Mouse (Mus musculus) layer of hippocampus, adult 2 months (tissue): Measurements from ENCODE around the gene As3mt. TPM values are rescaled to one million over a fixed set of nuclear protein-coding genes. Genes with fewer than 3 reads are reported as not detected.

Source experiments
- DNase-seq, 2 experiments: peaks; one replicate each; pipeline ENCODE4 v3.0.0; 2022; ENCODE audit warnings: low spot score in 2 of 2
- H3K27ac ChIP-seq: fragments of 200-600 bp; 2 replicates; pipeline ENCODE4 v1.8.1; 2022
- H3K4me3 ChIP-seq: fragments of 200-600 bp; 2 replicates; pipeline ENCODE4 v1.8.1; 2022; ENCODE audit warnings: mild to moderate bottlenecking
- CTCF ChIP-seq: fragments of 200-600 bp; conservative IDR thresholded peaks from 2 replicates; pipeline ENCODE4 v1.8.1; 2022; ENCODE audit warnings: antibody characterized with exemption, mild to moderate bottlenecking, moderate library complexity
- total RNA-seq, 2 experiments: library from RNA; stranded (reverse); gene quantifications; 2 replicates each; pipeline ENCODE4 v1.2.3; 2021

The As3mt gene
- total RNA-seq, 2 experiments from 2014 or later, result 23.1 to 25.2 TPM

DNA sequence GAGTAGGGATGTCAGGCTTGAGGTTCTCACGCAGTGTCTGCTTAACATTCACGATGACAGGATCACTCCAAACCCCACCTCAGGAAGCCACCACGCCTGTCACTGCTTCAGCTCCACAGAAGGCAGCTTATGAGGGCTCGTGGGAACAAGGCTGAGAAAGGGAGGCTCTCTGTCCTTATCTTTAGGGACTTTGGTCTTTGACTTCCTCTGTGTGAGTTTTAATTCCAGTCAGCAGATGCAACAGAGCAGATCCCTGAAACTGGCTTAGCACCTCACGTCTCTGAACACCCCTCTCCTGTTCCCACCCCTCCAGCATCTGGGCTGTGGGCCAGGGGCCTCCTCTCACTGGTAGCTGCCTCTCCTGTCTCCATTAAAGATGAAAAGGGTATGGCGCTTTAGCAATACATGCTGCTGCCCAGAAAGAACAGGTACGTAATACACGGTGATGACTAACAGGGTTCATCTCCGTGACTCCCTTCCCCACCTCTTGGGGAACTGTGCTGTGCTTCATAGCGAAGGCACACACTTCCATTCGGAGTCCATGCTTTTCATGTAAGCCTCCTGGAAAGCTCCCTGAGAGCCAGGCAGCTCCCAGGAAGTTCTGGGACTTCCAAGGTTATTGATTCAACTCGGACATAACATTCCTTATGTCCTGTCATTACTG lies 27.4 kb upstream of the As3mt start:
- no peak overlapping the region for H3K4me3 ChIP-seq
- H3K27ac ChIP-seq, result no peak overlapping the region
- peak in 1 of 2 experiments; percentile 8 for DNase-seq
- no peak for TF ChIP-seq CTCF

DNA sequence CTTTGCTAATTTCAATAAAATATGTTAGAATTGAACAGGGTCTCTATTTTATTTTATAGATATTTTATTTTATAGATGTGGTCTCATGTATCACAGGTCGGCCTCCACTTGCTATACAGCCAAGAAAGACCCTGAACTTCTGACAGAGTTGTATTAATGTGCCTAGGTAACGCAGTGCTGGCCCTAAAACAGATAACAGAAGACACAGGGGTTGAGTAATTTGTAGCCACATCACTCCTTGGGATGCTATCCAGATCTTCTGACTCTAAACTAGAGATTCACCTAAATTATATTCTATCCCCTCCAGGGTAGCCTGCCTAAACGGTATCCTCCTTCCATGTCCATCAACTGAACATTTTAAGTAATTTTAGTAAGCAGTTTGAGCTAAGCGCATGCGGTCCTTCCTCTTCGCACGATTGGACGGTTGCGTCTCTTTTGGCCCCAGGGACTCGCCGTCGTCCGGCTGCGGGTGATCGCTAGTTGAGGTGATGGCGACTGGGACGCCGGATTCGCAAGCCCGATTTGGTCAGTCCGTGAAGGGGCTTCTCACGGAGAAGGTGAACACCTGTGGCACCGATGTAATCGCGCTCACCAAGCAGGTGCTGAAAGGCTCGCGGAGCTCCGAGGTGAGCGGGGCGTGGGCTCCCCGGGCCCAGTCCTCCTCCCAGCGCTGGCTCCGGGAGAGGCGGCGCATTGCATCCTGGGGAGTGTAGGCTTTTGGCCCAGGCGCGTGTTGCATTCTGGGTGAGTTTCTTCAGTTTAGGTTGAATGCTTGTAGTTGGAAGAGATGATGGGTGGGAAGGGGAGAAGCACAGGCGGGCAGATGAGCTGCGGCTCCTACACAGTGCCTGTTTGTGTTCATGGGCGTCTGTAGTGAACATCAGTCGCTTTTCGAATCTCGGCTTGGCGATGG lies 17.5 kb upstream of the As3mt start, which contains the start of gene Borcs7:
Gene Borcs7, plus strand, starts transcription at position 447 of the 913 bp plus-strand sequence.
- no peak for TF ChIP-seq CTCF
- H3K27ac ChIP-seq, result peak within 1 kb of the TSS; percentile 99
- peak within 1 kb of the TSS; percentile 98 for H3K4me3 ChIP-seq
- DNase-seq, result peak; percentile 88 to 92

DNA sequence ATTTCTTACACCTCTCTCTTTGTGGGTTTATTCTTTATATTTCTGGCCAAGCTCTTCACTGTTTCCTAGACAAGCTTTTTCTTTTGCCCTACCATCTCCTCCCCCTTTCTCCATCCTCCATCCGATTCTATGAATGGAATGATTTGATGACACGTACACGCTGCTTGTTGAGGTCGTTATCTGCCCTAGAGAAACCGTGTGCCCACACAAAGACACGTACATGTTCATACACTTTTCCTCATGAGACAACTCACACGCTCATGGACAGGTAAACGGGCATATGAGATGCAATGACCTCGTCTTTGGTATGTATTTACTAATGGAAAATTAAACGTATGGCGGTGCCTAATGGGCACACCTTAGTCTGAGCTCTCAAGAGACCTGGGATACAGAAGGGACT lies 16.9 kb upstream of the As3mt start:
- peak overlapping the region; percentile 98 for H3K4me3 ChIP-seq
- peak overlapping the region; percentile 99 for H3K27ac ChIP-seq
- DNase-seq, result no peak
- TF ChIP-seq CTCF, result no peak

DNA sequence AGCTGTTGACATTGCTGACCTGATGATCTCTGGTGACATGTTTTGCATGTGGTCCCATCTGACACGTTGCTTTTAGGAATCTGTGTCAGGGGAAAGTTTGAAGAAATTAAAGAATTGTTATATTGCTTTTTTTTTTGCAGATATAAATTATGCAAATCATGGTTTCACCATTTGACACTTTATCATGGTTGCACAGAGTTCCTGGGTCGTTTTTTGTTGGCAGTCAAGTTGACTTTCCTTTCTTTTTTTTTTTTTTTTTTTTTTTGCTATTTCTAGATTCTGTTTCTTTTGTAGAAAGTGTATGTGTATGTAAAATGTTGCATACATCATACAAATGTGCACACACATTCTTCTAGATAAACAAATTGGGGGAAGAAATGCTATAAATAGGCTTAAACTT lies 16.2 kb upstream of the As3mt start:
- no peak for DNase-seq
- TF ChIP-seq CTCF, result no peak
- Histone ChIP-seq H3K4me3 (no peak overlapping the region; the same call in 1 of the 2 replicates), H3K27ac (no peak overlapping the region)

DNA sequence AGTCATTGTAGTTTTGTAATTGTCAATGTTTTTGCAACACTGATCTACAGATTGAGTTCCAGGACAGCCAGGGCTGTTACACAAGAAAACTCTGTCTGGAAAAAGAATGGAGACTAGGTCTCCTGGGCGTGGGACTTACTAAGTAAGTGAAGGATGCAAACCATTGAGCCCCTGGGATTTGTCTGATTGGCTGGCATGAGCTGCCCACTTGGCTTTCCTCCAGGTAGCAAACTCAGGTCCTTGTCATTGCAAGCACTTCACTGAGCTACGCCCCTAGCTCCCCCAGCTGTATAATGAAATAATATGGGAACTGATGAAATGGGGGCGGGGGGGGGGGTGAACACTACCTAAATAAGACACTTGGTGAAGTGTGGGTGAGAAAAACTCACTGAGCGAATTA lies 14.1 kb upstream of the As3mt start:
- TF ChIP-seq CTCF, result no peak

DNA sequence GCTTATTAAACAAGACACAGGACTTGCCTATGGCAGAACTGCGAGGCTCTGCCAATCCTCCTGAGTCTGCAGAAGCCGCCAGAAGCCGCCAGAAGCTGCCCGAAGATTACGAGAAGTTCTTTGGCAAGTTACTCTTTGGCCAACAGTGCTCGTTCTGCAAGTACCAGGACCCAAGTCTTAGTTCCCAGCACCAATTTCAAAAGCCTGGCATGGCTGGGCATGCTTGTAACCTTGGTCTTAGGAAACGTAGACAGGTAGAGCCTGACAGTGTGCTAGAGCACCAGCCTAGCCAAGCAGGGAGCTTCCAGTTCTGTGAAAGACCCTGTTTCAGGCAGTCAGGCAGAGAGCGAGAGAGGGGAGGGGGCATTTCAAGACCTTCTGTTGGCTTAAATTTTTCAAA lies 10.8 kb upstream of the As3mt start:
- no peak for DNase-seq
- TF ChIP-seq CTCF, result no peak

More for the DNA sequence above, 14.1 kb upstream of the As3mt start:
- Histone ChIP-seq H3K4me3 (no peak overlapping the region), H3K27ac (no peak overlapping the region)
- no peak for DNase-seq

DNA sequence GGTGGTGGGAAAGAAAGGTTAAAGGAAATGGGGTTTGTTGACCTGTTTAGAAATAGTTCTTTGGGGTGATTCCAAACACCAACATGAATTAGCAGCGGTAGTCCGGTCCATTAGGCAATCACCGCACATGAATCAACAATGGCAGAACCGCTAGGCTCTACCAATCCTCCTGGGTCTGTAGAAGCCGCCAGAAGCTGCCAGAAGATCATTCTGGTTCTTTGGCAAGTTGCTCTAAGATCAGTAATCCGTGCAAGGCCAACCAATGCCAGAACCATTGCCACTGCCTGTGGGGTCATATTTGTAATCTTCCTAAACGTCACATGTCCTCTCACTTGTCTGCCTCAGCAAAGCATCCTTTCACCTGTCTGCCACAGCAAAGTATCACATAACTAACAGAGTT lies 10.3 kb upstream of the As3mt start:
- no peak for DNase-seq
- Histone ChIP-seq H3K27ac (no peak overlapping the region), H3K4me3 (no peak overlapping the region)
- no peak for TF ChIP-seq CTCF

More for the DNA sequence above, 10.8 kb upstream of the As3mt start:
- H3K4me3 ChIP-seq, result no peak overlapping the region
- no peak overlapping the region for H3K27ac ChIP-seq

DNA sequence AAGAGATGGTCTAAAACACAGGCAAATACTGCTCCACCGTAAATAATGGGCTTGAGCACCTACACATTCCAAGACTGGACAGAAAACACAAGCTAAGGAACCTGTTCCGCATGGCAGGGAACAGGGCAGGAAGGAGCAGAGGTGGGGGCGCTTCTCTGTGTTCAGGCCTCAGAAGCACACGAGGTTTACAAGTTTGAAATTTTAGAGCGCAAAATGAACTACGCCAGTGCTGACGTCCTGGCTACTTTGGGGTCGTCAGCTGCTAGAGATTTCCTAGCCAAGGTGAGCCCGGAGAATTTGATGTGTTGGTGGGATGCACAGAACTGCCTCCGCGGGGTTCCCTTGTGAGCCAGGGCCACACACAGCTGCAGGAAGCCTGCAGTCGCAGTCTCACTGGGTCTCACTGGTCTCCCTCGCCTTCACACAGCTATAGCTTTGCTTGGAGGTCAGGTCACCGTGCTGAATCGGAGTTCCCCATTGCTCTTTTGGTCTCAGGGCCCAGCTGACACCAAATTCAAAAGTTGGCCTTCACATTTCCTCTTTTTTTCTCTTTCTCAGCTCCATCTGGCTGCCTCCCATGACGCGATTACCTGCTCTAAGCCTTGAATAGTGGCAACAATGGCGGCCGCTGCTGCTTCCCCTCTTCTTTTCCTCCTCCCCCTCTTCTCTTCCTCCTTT lies 9.3 kb upstream of the As3mt start:
- no peak for DNase-seq
- Histone ChIP-seq H3K27ac (no peak overlapping the region), H3K4me3 (no peak overlapping the region)
- TF ChIP-seq CTCF, result no peak

DNA sequence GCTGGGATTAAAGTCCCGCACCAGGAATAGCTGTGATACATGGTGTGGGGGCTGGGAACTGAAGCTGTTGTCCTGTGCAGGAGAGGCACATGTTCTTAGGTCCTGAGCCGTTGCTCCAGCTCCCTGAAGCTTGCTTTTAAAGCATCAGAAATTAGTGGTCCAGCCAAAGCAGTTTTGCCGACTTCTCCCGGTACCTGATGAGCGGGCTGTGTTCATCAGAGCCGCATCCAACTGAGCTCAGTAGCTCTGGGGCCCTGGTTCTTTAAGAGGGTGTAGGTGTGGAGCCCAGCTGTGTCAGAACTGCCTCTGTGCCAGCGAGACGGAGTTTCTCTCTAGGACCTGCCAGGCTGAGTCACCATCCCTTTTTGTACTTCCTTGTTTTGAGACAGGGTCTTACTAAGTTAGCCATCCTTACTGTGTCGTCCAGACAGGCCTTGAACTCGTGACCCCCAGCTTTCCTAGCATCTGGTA lies 8.2 kb upstream of the As3mt start:
- no peak overlapping the region for H3K4me3 ChIP-seq
- no peak overlapping the region for H3K27ac ChIP-seq
- TF ChIP-seq CTCF, result no peak
- DNase-seq, result no peak

DNA sequence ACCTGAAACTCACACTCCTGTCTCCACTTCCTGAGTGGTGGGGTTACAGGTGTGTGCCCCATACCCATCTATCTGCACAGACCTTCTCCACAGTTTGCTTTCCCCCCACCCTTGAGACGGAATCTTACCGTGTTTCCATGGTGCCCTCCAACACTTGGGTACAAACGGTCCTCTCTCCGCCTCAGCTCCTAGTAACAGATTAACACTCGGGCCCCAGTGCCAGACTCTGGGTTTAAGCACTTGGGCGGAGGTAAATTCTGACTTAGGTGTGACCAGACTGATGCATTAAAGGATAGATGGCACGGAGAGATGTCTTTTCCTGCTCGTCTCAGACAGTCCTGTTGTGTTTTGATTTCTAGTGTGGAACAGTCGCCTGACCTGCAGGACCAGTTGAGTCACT lies 6.1 kb upstream of the As3mt start:
- no peak for TF ChIP-seq CTCF
- Histone ChIP-seq H3K27ac (no peak overlapping the region), H3K4me3 (no peak overlapping the region)
- no peak for DNase-seq

DNA sequence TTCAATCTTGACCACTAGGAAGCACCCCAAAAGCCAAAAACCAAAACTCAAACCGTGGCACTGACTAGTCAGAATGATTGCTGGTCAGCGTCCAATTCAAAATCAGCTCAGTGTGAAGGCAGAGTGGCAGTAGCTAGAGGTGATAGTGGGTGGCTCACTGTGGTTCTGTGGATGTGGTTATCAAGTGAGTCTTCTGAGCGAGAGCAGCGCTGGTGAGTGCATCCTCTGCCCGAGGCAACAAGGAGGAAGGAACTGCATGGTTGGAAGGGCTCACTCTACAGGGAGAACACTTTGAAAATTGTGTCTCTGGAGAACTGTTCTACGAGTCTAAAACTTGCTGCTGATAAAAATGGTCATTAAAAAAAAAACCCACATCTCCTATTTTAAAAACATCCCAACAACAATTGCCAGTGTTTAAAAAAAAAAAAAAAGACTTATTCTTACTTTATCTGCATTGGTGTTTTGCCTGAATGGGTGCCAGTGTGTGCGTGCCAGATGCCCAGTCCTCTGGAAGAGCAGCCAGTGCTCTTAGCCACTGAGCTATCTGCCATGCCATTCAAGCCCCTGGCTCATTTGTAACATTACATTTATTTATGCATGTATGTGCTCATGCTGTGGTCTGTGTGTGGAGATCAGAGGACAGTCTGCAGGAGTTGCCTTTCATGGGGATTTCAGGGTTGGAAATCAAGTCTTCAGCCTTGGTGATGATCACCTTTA lies 1.3 kb upstream of the As3mt start:
- no peak for DNase-seq
- Histone ChIP-seq H3K27ac (no peak overlapping the region), H3K4me3 (no peak overlapping the region)
- TF ChIP-seq CTCF, result no peak

DNA sequence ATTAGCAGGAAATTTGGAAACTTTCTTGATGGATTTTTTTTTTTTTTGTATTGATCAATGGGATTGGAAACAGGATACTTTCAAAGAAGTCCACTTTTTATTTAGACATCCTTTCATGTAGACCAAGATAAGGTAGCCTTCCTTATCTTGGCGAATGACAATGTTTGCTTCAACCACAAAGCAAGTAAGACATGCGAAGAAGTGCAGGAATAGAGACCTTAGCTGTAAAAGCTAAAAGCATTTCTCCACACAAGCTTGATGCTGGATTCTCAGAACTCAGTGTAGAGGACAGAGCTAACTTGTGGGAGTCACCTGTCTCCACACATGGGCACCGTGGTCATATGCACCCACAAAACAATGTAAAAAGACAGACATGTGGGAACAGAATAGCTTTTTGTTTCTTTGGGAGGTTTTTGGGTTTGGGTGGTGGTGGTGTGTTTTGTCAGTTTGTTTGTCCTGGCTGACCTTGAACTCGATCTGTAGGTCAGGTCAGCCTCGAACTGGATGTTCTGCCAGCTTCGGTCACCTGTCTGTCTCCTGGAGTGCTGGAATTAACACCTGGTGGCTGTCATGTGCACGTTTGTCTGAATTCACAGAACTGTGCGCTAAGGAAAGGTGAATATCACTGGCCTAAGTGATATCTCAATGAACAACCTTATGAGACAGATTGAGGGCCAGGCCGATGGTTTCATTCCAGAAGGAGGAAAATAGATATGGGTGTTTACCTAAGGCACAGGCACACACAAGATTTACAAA lies 540 bp upstream of the As3mt start:
- no peak for DNase-seq
- Histone ChIP-seq H3K4me3 (peak overlapping the region; percentile 60; the same call in 1 of the 2 replicates), H3K27ac (peak overlapping the region; percentile 79)
- no peak for TF ChIP-seq CTCF
